Mouse (Mus musculus): Measurements from ENCODE around the gene Spcs1. TPM values are rescaled to one million over a fixed set of nuclear protein-coding genes. Genes with fewer than 3 reads are reported as not detected.

Gene Spcs1
- total RNA-seq (2023) = 100 to 1,000 TPM in 1 of 2 experiments, 10 to 100 TPM in 1; 98.0 to 122 TPM

DNA sequence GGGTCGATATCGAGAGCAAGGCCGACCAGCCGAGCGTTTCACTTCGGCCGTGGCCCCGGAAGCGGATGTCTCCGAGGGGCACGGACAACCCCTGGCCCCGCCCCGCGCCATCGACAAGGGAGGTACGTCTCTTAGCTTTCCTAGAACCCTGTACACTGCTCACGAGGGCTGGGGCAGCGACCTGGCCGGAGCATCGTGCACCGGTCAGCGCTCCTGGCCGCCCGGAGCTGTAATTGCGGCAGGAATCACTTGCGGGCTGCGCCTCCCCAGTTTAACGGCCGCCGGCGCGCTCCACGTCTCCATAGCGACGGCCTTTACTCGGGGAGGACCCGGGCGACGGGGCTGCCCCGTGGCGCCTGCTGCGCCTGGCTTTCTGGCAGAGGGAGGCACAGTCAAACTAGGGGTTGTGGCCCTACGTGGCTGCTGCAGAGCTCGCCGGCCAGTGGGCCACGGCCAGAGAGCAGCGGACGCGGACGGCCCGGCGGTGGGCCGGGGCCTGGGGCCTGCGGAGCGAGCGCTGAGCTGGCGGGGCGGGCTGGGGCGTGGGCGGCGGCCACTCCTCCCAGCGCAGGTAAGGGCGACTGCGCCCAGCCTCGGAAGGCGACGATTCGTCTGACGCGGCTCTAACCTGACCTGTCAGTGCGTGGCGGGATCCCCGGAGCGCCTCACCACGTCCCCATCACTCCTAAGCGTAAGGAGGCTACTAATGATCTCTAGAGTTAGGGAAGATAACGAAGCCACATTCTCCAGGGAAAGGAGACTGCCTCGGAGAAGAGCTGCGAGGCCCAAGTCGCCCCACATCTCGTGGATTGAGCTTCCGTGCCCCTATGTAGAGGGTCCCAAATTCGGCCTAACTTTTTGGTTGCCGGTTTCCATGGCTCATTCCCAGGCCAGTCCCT lies at the start of gene Spcs1, which contains the start of gene Glt8d1:
Spcs1 (minus strand) TSS at position 366 of the 899 bp plus-strand sequence.
Glt8d1 (plus strand) TSS at position 94 of the 899 bp plus-strand sequence.

GRCm38 (mm10) chr14:31018860-31019291 lies 17.4 kb upstream of the Spcs1 start, which contains the start of the genes Pbrm1 and Gnl3:
Gene Pbrm1 (plus strand): TSS chr14:31019138.
Gene Gnl3 (minus strand): TSS chr14:31019152.

GRCm38 (mm10) chr14:30951154-30951825 lies 50.2 kb downstream of the Spcs1 start, which contains the start of gene Nek4:
Gene Nek4 (plus strand): TSS chr14:30951377.

Other genes starting within 250 kb of the Spcs1 start
- gene Tmem110, start 176.1 kb downstream of the Spcs1 start, total RNA-seq (2023) = 10 to 100 TPM; 16.1 to 16.2 TPM
- gene Mustn1, start 122.5 kb downstream of the Spcs1 start, total RNA-seq (2023) = 1 to 10 TPM; 3.0 to 4.4 TPM
- gene Itih4, start 115.2 kb downstream of the Spcs1 start, total RNA-seq (2023) = under 1 TPM in 1 of 2 experiments, not detected in 1; 0.41 TPM
- not detected for gene Itih3, start 77.9 kb downstream of the Spcs1 start, total RNA-seq (2023)
- not detected for gene Itih1, start 58.4 kb downstream of the Spcs1 start, total RNA-seq (2023)
- gene Nek4, start 50.3 kb downstream of the Spcs1 start, total RNA-seq (2023) = 1 to 10 TPM; 4.5 to 4.9 TPM
- 10 to 100 TPM in 1 of 2 experiments, 1 to 10 TPM in 1; 8.8 to 13.1 TPM for gene Glt8d1, start 272 bp downstream of the Spcs1 start, total RNA-seq (2023)
- gene Pbrm1, start 17.5 kb upstream of the Spcs1 start, total RNA-seq (2023) = 10 to 100 TPM; 79.8 to 85.7 TPM
- 100 to 1,000 TPM; 279 to 306 TPM for gene Gnl3, start 17.5 kb upstream of the Spcs1 start, total RNA-seq (2023)
- 10 to 100 TPM; 49.3 to 61.1 TPM for gene Smim4, start 127.3 kb upstream of the Spcs1 start, total RNA-seq (2023)
- gene Nt5dc2, start 129.4 kb upstream of the Spcs1 start, total RNA-seq (2023) = 1 to 10 TPM; 1.2 to 2.0 TPM
- 1 to 10 TPM in 1 of 2 experiments, under 1 TPM in 1; 0.61 to 2.3 TPM for gene Stab1, start 167.0 kb upstream of the Spcs1 start, total RNA-seq (2023)
- not detected for gene Tnnc1, start 206.6 kb upstream of the Spcs1 start, total RNA-seq (2023)
- gene Nisch, start 215.3 kb upstream of the Spcs1 start, total RNA-seq (2023) = 100 to 1,000 TPM; 430 to 445 TPM
- gene Sema3g, start 216.2 kb upstream of the Spcs1 start, total RNA-seq (2023) = not detected
- gene Phf7, start 249.6 kb upstream of the Spcs1 start, total RNA-seq (2023) = 10 to 100 TPM; 10.6 to 11.0 TPM
- 100 to 1,000 TPM; 112 to 121 TPM for gene Bap1, start 249.8 kb upstream of the Spcs1 start, total RNA-seq (2023)

Data from T-cell, adult 66 days (primary cell).